Mouse (Mus musculus) ES-Bruce4 (cell line): Measurements from ENCODE around the gene Arhgap45.

ENCODE experiments used
- CTCF ChIP-seq: IDR thresholded peaks from one replicate; pipeline ENCODE4 v1.8.1; 2011; ENCODE audit warnings: low read depth, low read length
- EP300 ChIP-seq: IDR thresholded peaks from 2 replicates; pipeline ENCODE4 v1.6.1; 2011; ENCODE audit warnings: low read depth, low read length; ENCODE audit not compliant: insufficient read depth
- POLR2A ChIP-seq: IDR thresholded peaks from one replicate; pipeline ENCODE4 v1.8.1; 2011; ENCODE audit warnings: low read length; ENCODE audit not compliant: insufficient read depth

DNA sequence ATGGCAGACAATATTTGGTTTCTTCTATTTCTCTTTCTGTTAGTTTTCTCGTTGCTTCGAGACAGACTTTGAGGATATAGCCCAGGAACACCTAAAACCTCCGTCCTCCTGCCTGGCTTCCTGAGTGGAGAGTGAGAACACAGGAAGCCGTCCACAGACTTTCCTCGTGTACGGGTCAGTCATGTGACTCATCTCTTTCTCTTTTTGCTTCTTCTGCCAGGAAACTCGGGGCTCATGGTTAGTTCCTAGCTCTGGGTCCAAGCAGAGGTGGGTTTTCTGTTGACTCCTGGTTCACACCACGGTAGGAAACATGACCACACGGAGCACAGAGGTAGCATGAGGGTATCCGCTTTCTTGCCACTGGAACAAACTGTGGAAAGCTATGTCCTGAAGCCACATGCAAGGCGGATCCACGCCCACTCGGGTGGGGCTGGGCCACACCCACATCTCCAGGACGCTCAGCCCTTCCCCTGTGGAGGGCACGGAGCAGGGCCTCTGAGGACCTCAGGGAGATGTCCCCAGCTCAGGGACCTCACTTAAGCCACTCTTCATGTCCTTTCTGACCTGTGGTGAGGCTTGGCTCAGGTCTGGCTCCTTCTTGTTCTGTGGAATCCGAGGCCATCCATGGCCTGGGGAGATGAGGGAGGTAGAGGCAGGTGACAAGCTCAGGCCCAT is 64.1 kb downstream of the Arhgap45 start:
- TF ChIP-seq CTCF (no peak), POLR2A (no peak), EP300 (no peak)
